Mouse (Mus musculus) heart, embryonic 15.5 days (tissue): ENCODE measurements around the gene Trmt10a. TPM values are rescaled to one million over a fixed set of nuclear protein-coding genes. Genes with fewer than 3 reads are reported as not detected.

Experiments used
- ATAC-seq: fragments of 200-750 bp; cut with Nextera tagmentation; replicated peaks from 2 replicates; pipeline ENCODE4 v1.8.0; 2017; ENCODE audit warnings: low read depth, moderate TSS enrichment; ENCODE audit not compliant: insufficient number of reproducible peaks, insufficient read depth, low FRiP score
- H3K27ac ChIP-seq: fragments of 300-500 bp; sonication (generic); 2 replicates; pipeline ENCODE4 v1.5.1; 2015; ENCODE audit warnings: mild to moderate bottlenecking, inconsistent platforms
- H3K27me3 ChIP-seq: fragments of 300-500 bp; sonication (generic); 2 replicates; pipeline ENCODE4 v1.6.1; 2015; ENCODE audit warnings: inconsistent platforms
- H3K36me3 ChIP-seq: fragments of 300-500 bp; sonication (generic); 2 replicates; pipeline ENCODE4 v1.6.1; 2015; ENCODE audit warnings: mild to moderate bottlenecking, inconsistent platforms
- H3K4me1 ChIP-seq: fragments of 300-500 bp; sonication (generic); replicated peaks from 2 replicates; pipeline ENCODE4 v1.6.1; 2015; ENCODE audit warnings: inconsistent platforms
- H3K4me2 ChIP-seq: fragments of 300-500 bp; sonication (generic); 2 replicates; pipeline ENCODE4 v1.6.1; 2015; ENCODE audit warnings: inconsistent platforms, mild to moderate bottlenecking, moderate library complexity
- H3K4me3 ChIP-seq: fragments of 300-500 bp; sonication (generic); 2 replicates; pipeline ENCODE4 v1.5.1; 2015; ENCODE audit warnings: mild to moderate bottlenecking, inconsistent platforms
- H3K9ac ChIP-seq: fragments of 300-500 bp; sonication (generic); 2 replicates; pipeline ENCODE4 v1.6.1; 2015; ENCODE audit warnings: mild to moderate bottlenecking, inconsistent platforms
- H3K9me3 ChIP-seq: fragments of 300-500 bp; sonication (generic); replicated peaks from 2 replicates; pipeline ENCODE4 v1.6.1; 2016; ENCODE audit warnings: inconsistent platforms
- WGBS: fragments of 180-500 bp; shearing (Covaris S2); methylation state at CpG from one replicate; pipeline ENCODE4 v1.1.7; 2015; ENCODE audit warnings: mixed read lengths; 5-methylcytosine and 5-hydroxymethylcytosine counted together
- polyA plus RNA-seq: library from polyadenylated mRNA; unstranded; fragments of >200 nt; fragmentation: Nextera tagmentation; extraction: Ambion mirVana; gene quantifications from 2 replicates; pipeline ENCODE4 v1.2.1, GENCODE M21; 2015

Trmt10a gene
- polyA plus RNA-seq, 1 experiment from 2014 or later: 8.3 TPM

DNA sequence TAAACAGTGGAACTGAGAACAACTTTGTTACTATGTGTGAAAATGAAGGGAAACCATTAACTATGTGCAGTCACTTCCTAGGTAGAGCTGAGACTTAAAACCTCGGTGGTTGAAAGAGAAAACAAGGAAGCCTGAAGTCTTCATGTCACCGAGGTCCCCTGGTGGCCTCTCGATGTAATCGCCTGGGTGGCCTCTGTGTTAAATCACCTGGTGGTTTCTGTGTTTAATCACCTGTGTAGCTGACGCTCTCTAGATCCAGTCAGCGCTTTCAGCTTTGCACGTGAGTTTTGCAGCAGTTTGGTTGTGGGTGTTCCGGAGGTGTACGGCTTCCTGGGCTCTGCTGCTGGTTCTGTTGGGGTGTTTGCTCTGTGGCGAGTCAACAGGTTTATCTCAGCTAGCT lies 30.0 kb downstream of the Trmt10a start:
- Histone ChIP-seq H3K4me1 (no peaks in the 10 kb centered on the region), H3K9me3 (no peaks in the 10 kb centered on the region), H3K27ac (no peak overlapping the region), H3K4me3 (no peak overlapping the region), H3K4me2 (no peak overlapping the region), H3K27me3 (no peaks in the 10 kb centered on the region), H3K36me3 (no peaks in the 10 kb centered on the region), H3K9ac (no peak overlapping the region)
- ATAC-seq: no peak
- 77% methylated on average over 10 of the region's 10 CpGs for WGBS

DNA sequence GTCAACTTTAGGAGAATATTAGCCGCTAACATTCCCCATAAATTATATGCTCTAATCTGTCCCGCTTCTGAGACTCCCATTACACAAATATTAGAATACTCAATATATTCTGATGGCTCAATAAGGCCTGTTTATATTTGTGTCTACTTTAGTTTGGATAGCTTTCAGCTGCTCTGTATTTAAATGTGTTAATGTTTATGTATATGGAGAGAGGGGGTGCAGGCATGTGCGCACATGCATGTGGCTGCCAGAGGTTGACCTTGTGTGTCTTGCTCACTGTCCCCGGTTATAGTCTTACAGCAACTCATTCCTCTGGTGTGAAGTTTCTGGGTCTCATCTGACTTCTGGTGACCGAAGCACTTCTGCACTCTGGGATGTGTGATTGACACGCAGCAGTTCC lies 32.3 kb downstream of the Trmt10a start:
- Histone ChIP-seq H3K36me3 (no peaks in the 10 kb centered on the region), H3K4me1 (no peaks in the 10 kb centered on the region), H3K9me3 (no peaks in the 10 kb centered on the region), H3K9ac (no peak overlapping the region), H3K4me3 (no peak overlapping the region), H3K27me3 (no peaks in the 10 kb centered on the region), H3K27ac (no peak overlapping the region), H3K4me2 (no peak overlapping the region)
- no peak for ATAC-seq
- WGBS: 65% methylated on average over 6 of the region's 6 CpGs

DNA sequence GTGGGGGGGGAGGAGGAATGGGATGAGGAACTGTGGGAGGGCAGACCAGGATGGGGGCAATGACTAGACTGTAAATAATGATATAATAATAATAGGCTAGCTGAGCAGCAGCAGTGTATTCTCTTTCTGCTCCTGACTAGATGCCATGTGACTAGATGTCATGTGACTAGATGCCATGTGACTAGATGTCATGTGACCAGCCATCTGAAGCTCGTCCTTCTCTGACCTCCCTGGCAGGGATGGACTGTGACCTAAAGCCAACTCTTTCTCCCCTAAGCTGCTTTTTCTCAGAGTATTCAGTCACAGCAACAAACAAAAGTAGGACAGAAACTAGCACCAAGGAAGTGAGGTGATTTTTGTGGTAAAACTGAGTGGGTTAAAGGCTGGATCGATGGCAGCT lies 38.8 kb downstream of the Trmt10a start:
- H3K4me1 ChIP-seq: no peaks in the 10 kb centered on the region
- WGBS: 82% methylated on average over 2 of the region's 2 CpGs
- H3K4me2 ChIP-seq: no peak overlapping the region
- ATAC-seq: no peak
- no peak overlapping the region for H3K27ac ChIP-seq
- no peak overlapping the region for H3K9ac ChIP-seq
- no peaks in the 10 kb centered on the region for H3K36me3 ChIP-seq
- H3K9me3 ChIP-seq: no peaks in the 10 kb centered on the region
- H3K4me3 ChIP-seq: no peak overlapping the region
- H3K27me3 ChIP-seq: no peaks in the 10 kb centered on the region

DNA sequence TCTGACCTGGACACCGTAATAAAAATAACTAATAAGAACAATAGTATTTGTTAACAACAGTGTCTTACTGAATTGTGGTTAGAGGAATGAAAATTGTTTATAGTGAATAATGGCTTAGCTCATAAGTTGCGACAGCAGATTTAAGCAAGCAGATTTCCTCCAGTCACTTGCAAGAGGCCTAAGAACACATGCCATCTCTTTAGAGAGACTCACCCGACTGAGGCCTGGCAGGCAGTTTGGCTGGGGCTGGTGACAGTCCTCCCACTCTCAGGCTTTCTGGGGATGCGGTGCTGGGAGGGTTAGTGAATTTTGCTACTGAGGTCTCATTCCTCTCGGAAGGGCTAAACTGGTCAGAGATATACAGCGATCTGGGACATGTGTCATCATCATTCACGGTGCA lies 40.1 kb downstream of the Trmt10a start:
- Histone ChIP-seq H3K9me3 (no peaks in the 10 kb centered on the region), H3K4me2 (no peak overlapping the region), H3K4me1 (no peaks in the 10 kb centered on the region), H3K36me3 (no peaks in the 10 kb centered on the region), H3K4me3 (no peak overlapping the region), H3K27me3 (no peaks in the 10 kb centered on the region), H3K27ac (no peak overlapping the region), H3K9ac (no peak overlapping the region)
- 81% methylated on average over 7 of the region's 7 CpGs for WGBS
- ATAC-seq: no peak

- Histone ChIP-seq H3K27ac (no peak overlapping the region), H3K9me3 (no peaks in the 10 kb centered on the region), H3K27me3 (no peaks in the 10 kb centered on the region), H3K4me2 (no peak overlapping the region), H3K36me3 (no peaks in the 10 kb centered on the region), H3K9ac (no peak overlapping the region), H3K4me1 (no peaks in the 10 kb centered on the region), H3K4me3 (no peak overlapping the region)
- no peak for ATAC-seq
- 50% methylated on average over 4 of the region's 4 CpGs for WGBS
These were observed 42.0 kb downstream of the Trmt10a start for GRCm38 (mm10) chr3:138185290-138185689.

DNA sequence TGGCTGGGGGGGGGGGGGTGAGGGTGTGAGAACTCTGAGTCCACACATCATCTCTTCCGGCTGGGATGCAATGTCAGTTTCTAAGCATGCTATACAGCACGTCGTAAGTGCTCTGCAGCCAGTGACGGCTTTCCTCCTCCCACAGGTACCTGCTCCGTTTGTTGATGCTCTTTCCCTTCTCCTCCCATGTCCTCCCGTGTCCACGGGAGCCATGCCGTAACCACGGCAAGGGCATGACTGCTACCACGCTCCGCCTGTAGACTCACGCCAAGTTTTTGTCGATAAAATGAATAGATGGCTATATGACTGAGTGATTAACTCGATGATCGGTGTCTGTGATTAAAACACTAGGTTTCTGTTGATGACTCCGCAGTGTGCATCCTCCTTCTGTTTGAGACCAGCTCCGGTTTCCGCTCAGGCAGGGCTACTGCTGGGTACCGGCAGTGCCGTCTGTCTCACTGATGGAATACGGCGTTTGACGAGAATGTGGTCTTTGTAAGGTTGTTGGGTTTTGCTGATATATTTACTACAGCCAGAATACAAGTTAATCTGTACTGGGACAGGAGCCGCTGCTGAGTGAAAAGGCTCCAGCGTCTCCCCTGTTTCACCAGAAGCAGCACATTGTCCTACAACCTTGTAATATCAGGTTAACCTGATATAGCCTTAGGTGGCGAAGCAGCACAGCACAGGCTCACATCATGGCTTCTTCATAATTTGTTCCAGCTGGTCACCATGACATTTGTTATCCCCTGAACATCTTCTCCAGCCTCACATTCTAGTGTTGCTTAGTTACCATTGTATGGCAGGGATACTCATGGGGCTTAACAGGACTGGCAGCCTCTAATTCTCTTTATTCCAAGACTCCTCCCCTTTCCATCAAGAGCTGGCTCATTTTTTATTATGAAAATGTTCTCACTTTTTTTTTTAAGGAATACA lies 43.0 kb downstream of the Trmt10a start:
- H3K9ac ChIP-seq: no peak overlapping the region
- no peaks in the 10 kb centered on the region for H3K9me3 ChIP-seq
- ATAC-seq: no peak
- H3K36me3 ChIP-seq: no peaks in the 10 kb centered on the region
- no peaks in the 10 kb centered on the region for H3K4me1 ChIP-seq
- WGBS: 90% methylated on average over 26 of the region's 26 CpGs
- no peak overlapping the region for H3K4me3 ChIP-seq
- H3K27me3 ChIP-seq: no peaks in the 10 kb centered on the region
- no peak overlapping the region for H3K27ac ChIP-seq
- H3K4me2 ChIP-seq: no peak overlapping the region

DNA sequence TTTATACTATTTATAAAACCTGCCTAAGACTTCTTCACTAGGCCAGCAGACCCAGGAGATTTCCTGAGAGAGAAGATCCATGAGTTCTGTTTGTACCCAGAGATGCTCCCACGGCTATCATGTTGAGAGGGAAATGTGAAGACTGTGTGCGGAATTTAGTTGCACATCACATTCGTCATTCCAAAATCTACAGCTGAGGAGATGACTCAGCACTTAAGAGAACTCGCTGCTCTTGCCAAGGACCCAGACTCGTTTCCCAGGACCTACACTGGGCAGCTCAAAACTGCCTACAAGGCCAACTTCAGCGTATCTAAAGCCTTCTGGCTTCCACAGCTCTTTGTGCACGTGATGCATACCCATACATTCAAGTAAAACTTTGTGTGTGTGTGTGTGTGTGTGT lies 49.0 kb downstream of the Trmt10a start:
- Histone ChIP-seq H3K4me3 (no peak overlapping the region), H3K27ac (no peak overlapping the region), H3K4me1 (no peaks in the 10 kb centered on the region), H3K36me3 (no peaks in the 10 kb centered on the region), H3K9ac (no peak overlapping the region), H3K4me2 (no peak overlapping the region), H3K27me3 (no peaks in the 10 kb centered on the region), H3K9me3 (no peaks in the 10 kb centered on the region)
- 64% methylated on average over 7 of the region's 7 CpGs for WGBS
- ATAC-seq: no peak

DNA sequence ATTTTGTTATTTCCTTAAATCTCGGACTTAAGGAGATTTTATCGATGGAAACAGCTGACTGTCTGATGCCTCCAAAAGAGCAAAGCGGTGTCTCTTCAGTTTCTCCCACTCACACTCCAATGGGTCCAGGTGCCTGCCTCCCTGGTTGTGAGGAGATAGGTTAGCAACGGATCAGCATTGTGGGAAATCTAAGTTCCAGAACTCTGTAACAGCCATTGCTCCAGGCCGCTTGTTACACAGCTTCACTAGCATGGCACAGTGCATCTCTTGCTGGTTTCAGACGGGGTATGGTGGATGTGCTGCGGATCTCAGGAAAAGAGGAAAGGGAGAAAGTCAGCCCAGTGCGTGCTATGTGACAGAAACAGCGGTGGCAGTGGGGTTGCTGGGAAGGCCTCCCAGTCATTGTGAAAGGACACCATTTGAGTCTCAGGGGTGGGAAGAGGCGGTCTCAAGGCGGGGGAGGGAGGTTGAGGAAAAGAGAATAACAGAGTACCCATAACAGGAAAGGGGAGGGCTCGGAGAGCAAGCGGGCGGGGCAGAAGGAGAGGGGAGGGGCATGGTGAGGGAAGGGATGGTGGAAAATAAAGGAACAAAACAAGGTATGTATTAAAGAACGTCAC lies 50.5 kb downstream of the Trmt10a start, which contains the start of gene 4930579F01Rik:
TSS of gene 4930579F01Rik (minus strand) at position 143 of the 620 bp plus-strand sequence.
- no peaks in the 10 kb centered on the region for H3K27me3 ChIP-seq
- H3K9ac ChIP-seq: no peak within 1 kb of the TSS
- no peak within 1 kb of the TSS for H3K4me2 ChIP-seq
- H3K4me1 ChIP-seq: 0 out of 2 replicates have a peak, but pooled peaks cover 4% of the 10 kb centered on the region
- H3K9me3 ChIP-seq: no peaks in the 10 kb centered on the region
- H3K27ac ChIP-seq: no peak within 1 kb of the TSS
- H3K4me3 ChIP-seq: no peak within 1 kb of the TSS
- 76% methylated on average over 15 of the region's 15 CpGs for WGBS
- no peaks in the 10 kb centered on the region for H3K36me3 ChIP-seq
- no peak for ATAC-seq

- H3K9me3 ChIP-seq: no peaks in the 10 kb centered on the region
- WGBS: 81% methylated on average over 14 of the region's 14 CpGs
These were observed 53.8 kb downstream of the Trmt10a start for GRCm38 (mm10) chr3:138197093-138197492.

GRCm38 (mm10) chr3:138197556-138197955 lies 54.3 kb downstream of the Trmt10a start:
- no peak overlapping the region for H3K4me2 ChIP-seq

More at GRCm38 (mm10) chr3:138197093-138197492, 53.8 kb downstream of the Trmt10a start:
- no peak overlapping the region for H3K9ac ChIP-seq
- no peak overlapping the region for H3K27ac ChIP-seq
- no peak overlapping the region for H3K4me2 ChIP-seq
- no peak overlapping the region for H3K4me3 ChIP-seq
- no peaks in the 10 kb centered on the region for H3K36me3 ChIP-seq
- H3K4me1 ChIP-seq: 0 out of 2 replicates have a peak, but pooled peaks cover 4% of the 10 kb centered on the region
- ATAC-seq: no peak
- H3K27me3 ChIP-seq: no peaks in the 10 kb centered on the region

GRCm38 (mm10) chr3:138197973-138198721 lies 54.9 kb downstream of the Trmt10a start:
- H3K9ac ChIP-seq: peak overlapping the region; percentile 43; the same call in 1 of the 2 replicates
- H3K27ac ChIP-seq: no peak overlapping the region
- no peak for ATAC-seq

More at GRCm38 (mm10) chr3:138197556-138197955, 54.3 kb downstream of the Trmt10a start:
- no peaks in the 10 kb centered on the region for H3K27me3 ChIP-seq
- H3K9ac ChIP-seq: no peak overlapping the region
- H3K4me3 ChIP-seq: no peak overlapping the region
- ATAC-seq: no peak
- no peaks in the 10 kb centered on the region for H3K36me3 ChIP-seq
- WGBS: 57% methylated on average over 9 of the region's 9 CpGs
- no peaks in the 10 kb centered on the region for H3K9me3 ChIP-seq
- H3K27ac ChIP-seq: no peak overlapping the region
- 0 out of 2 replicates have a peak, but pooled peaks cover 4% of the 10 kb centered on the region for H3K4me1 ChIP-seq

More at GRCm38 (mm10) chr3:138197973-138198721, 54.9 kb downstream of the Trmt10a start:
- 25% methylated on average over 20 of the region's 20 CpGs for WGBS
- 0 out of 2 replicates have a peak, but pooled peaks cover 4% of the 10 kb centered on the region for H3K4me1 ChIP-seq
- peak overlapping the region; percentile 62 for H3K4me2 ChIP-seq
- no peaks in the 10 kb centered on the region for H3K9me3 ChIP-seq
- H3K4me3 ChIP-seq: peak overlapping the region; percentile 32; the same call in 1 of the 2 replicates
- H3K36me3 ChIP-seq: no peaks in the 10 kb centered on the region
- H3K27me3 ChIP-seq: no peaks in the 10 kb centered on the region
